Mouse (Mus musculus): ENCODE results near the gene Lpp. TPM values are rescaled to one million over a fixed set of nuclear protein-coding genes. Genes with fewer than 3 reads are reported as not detected.
A peak's percentile ranks its signal among the peaks of the same experiment; 100 is the strongest.

Gene Lpp
- polyA plus RNA-seq, 1 experiment from 2014 or later = 23.3 TPM

- no peaks in the 10 kb centered on the region for H3K4me1 ChIP-seq (ENCODE audit: control insufficient read depth, insufficient read depth, low read length)
- no peaks in the 10 kb centered on the region for H3K36me3 ChIP-seq (replicated peaks; ENCODE audit: control insufficient read depth, insufficient read depth, low read depth, low read length)
- 84% methylated on average over 4 of the region's 4 CpGs for WGBS
- no peak for ATAC-seq (replicated peaks; ENCODE audit: insufficient number of reproducible peaks, low FRiP score, low TSS enrichment, low read depth)
- H3K27ac ChIP-seq (replicated peaks; ENCODE audit: low read depth, low read length) = no peak overlapping the region
- DNase-seq (ENCODE audit: low spot score) = no peak
- no peak overlapping the region for H3K9ac ChIP-seq (replicated peaks; ENCODE audit: low read length)
- H3K9me3 ChIP-seq (replicated peaks; ENCODE audit: control insufficient read depth, low read length) = no peaks in the 10 kb centered on the region
- no peaks in the 10 kb centered on the region for H3K27me3 ChIP-seq (ENCODE audit: control insufficient read depth, insufficient read depth, low read length)
- no peak overlapping the region for H3K4me2 ChIP-seq (ENCODE audit: low read depth, low read length)
- no peak overlapping the region for H3K4me3 ChIP-seq (ENCODE audit: low read depth, low read length)
Observed at GRCm38 (mm10) chr16:24878977-24879376, 485.7 kb downstream of the Lpp start.

GRCm38 (mm10) chr16:24880698-24881097 lies 487.4 kb downstream of the Lpp start:
- WGBS = 62% methylated on average over 8 of the region's 8 CpGs
- no peaks in the 10 kb centered on the region for H3K4me1 ChIP-seq (ENCODE audit: control insufficient read depth, insufficient read depth, low read length)
- no peak overlapping the region for H3K4me2 ChIP-seq (ENCODE audit: low read depth, low read length)
- H3K36me3 ChIP-seq (replicated peaks; ENCODE audit: control insufficient read depth, insufficient read depth, low read depth, low read length) = no peaks in the 10 kb centered on the region
- no peak overlapping the region for H3K9ac ChIP-seq (replicated peaks; ENCODE audit: low read length)
- H3K27ac ChIP-seq (replicated peaks; ENCODE audit: low read depth, low read length) = no peak overlapping the region
- H3K9me3 ChIP-seq (replicated peaks; ENCODE audit: control insufficient read depth, low read length) = no peaks in the 10 kb centered on the region
- no peaks in the 10 kb centered on the region for H3K27me3 ChIP-seq (ENCODE audit: control insufficient read depth, insufficient read depth, low read length)
- ATAC-seq (replicated peaks; ENCODE audit: insufficient number of reproducible peaks, low FRiP score, low TSS enrichment, low read depth) = no peak
- no peak overlapping the region for H3K4me3 ChIP-seq (ENCODE audit: low read depth, low read length)
- peak; percentile 30 for DNase-seq (ENCODE audit: low spot score)

GRCm38 (mm10) chr16:24881981-24882775 lies 488.9 kb downstream of the Lpp start:
- H3K4me3 ChIP-seq (ENCODE audit: low read depth, low read length) = no peak overlapping the region
- no peak overlapping the region for H3K9ac ChIP-seq (replicated peaks; ENCODE audit: low read length)
- ATAC-seq (replicated peaks; ENCODE audit: insufficient number of reproducible peaks, low FRiP score, low TSS enrichment, low read depth) (no peak), DNase-seq (ENCODE audit: low spot score) (no peak)
- no peak overlapping the region for H3K27ac ChIP-seq (replicated peaks; ENCODE audit: low read depth, low read length)
- no peaks in the 10 kb centered on the region for H3K36me3 ChIP-seq (replicated peaks; ENCODE audit: control insufficient read depth, insufficient read depth, low read depth, low read length)
- WGBS = 89% methylated on average over 3 of the region's 3 CpGs
- H3K4me2 ChIP-seq (ENCODE audit: low read depth, low read length) = no peak overlapping the region
- no peaks in the 10 kb centered on the region for H3K9me3 ChIP-seq (replicated peaks; ENCODE audit: control insufficient read depth, low read length)
- H3K4me1 ChIP-seq (ENCODE audit: control insufficient read depth, insufficient read depth, low read length) = no peaks in the 10 kb centered on the region
- H3K27me3 ChIP-seq (ENCODE audit: control insufficient read depth, insufficient read depth, low read length) = no peaks in the 10 kb centered on the region

DNA sequence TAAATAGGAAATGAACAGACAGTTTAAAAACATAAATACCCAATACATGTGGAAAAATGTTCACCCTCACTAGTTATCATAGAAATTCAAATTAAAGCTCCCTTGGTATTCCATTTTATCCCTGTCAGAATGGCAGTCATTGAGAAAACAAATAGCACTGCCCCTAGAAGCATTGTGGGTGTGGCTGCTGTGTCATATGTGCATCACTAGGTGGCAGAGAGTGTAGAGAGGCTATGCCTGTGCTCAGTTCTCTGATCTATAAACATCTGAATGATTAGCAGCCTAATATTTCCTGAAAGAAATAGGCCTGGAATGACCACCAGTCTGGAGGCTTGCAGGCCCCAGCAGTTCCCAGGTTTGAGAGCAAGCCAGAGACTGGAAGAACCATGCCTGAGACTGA lies 490.7 kb downstream of the Lpp start:
- Histone ChIP-seq H3K9me3 (replicated peaks; ENCODE audit: control insufficient read depth, low read length) (no peaks in the 10 kb centered on the region), H3K4me1 (ENCODE audit: control insufficient read depth, insufficient read depth, low read length) (no peaks in the 10 kb centered on the region), H3K9ac (replicated peaks; ENCODE audit: low read length) (no peak overlapping the region), H3K4me2 (ENCODE audit: low read depth, low read length) (no peak overlapping the region), H3K36me3 (replicated peaks; ENCODE audit: control insufficient read depth, insufficient read depth, low read depth, low read length) (no peaks in the 10 kb centered on the region), H3K27ac (replicated peaks; ENCODE audit: low read depth, low read length) (no peak overlapping the region), H3K4me3 (ENCODE audit: low read depth, low read length) (no peak overlapping the region), H3K27me3 (ENCODE audit: control insufficient read depth, insufficient read depth, low read length) (no peaks in the 10 kb centered on the region)
- DNase-seq (ENCODE audit: low spot score) = no peak
- ATAC-seq (replicated peaks; ENCODE audit: insufficient number of reproducible peaks, low FRiP score, low TSS enrichment, low read depth) = no peak

DNA sequence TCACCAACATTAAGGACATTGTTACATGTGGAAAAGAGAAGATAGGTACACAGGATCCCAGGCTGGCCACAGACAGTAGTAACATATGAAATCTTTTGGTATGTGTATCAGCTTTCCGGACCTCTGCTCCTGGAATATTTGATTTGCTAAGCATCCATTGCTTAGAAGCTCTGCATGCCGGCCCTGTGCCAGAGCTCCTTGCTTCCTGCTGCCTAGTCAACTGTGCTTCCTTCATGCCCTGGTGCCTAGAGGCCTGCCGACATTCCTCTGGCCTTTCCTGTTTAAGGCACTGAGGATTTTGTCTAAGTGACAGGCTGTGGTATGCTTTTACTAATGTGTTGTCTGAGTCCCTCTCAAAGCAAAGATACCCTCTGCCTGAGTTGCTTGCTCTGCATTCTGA lies 493.0 kb downstream of the Lpp start:
- Histone ChIP-seq H3K4me3 (ENCODE audit: low read depth, low read length) (no peak overlapping the region), H3K9me3 (replicated peaks; ENCODE audit: control insufficient read depth, low read length) (no peaks in the 10 kb centered on the region), H3K4me2 (ENCODE audit: low read depth, low read length) (no peak overlapping the region), H3K9ac (replicated peaks; ENCODE audit: low read length) (no peak overlapping the region), H3K36me3 (replicated peaks; ENCODE audit: control insufficient read depth, insufficient read depth, low read depth, low read length) (no peaks in the 10 kb centered on the region), H3K27me3 (ENCODE audit: control insufficient read depth, insufficient read depth, low read length) (no peaks in the 10 kb centered on the region), H3K4me1 (ENCODE audit: control insufficient read depth, insufficient read depth, low read length) (no peaks in the 10 kb centered on the region), H3K27ac (replicated peaks; ENCODE audit: low read depth, low read length) (no peak overlapping the region)
- DNase-seq (ENCODE audit: low spot score) (no peak), ATAC-seq (replicated peaks; ENCODE audit: insufficient number of reproducible peaks, low FRiP score, low TSS enrichment, low read depth) (no peak)
- 35% methylated on average over 3 of the region's 3 CpGs for WGBS

- Histone ChIP-seq H3K27me3 (ENCODE audit: control insufficient read depth, insufficient read depth, low read length) (no peaks in the 10 kb centered on the region), H3K4me2 (ENCODE audit: low read depth, low read length) (no peak overlapping the region), H3K9ac (replicated peaks; ENCODE audit: low read length) (no peak overlapping the region), H3K4me3 (ENCODE audit: low read depth, low read length) (no peak overlapping the region), H3K27ac (replicated peaks; ENCODE audit: low read depth, low read length) (no peak overlapping the region), H3K9me3 (replicated peaks; ENCODE audit: control insufficient read depth, low read length) (no peaks in the 10 kb centered on the region), H3K4me1 (ENCODE audit: control insufficient read depth, insufficient read depth, low read length) (no peaks in the 10 kb centered on the region), H3K36me3 (replicated peaks; ENCODE audit: control insufficient read depth, insufficient read depth, low read depth, low read length) (no peaks in the 10 kb centered on the region)
- WGBS = 53% methylated on average over 7 of the region's 7 CpGs
- DNase-seq (ENCODE audit: low spot score) = no peak
- ATAC-seq (replicated peaks; ENCODE audit: insufficient number of reproducible peaks, low FRiP score, low TSS enrichment, low read depth) = no peak
Observed at GRCm38 (mm10) chr16:24886943-24887342, 493.6 kb downstream of the Lpp start.

- WGBS = 73% methylated on average over 6 of the region's 6 CpGs
- H3K27ac ChIP-seq (replicated peaks; ENCODE audit: low read depth, low read length) = no peak overlapping the region
- H3K4me1 ChIP-seq (ENCODE audit: control insufficient read depth, insufficient read depth, low read length) = no peaks in the 10 kb centered on the region
- H3K9me3 ChIP-seq (replicated peaks; ENCODE audit: control insufficient read depth, low read length) = no peaks in the 10 kb centered on the region
- no peaks in the 10 kb centered on the region for H3K36me3 ChIP-seq (replicated peaks; ENCODE audit: control insufficient read depth, insufficient read depth, low read depth, low read length)
- H3K9ac ChIP-seq (replicated peaks; ENCODE audit: low read length) = no peak overlapping the region
- H3K27me3 ChIP-seq (ENCODE audit: control insufficient read depth, insufficient read depth, low read length) = no peaks in the 10 kb centered on the region
- ATAC-seq (replicated peaks; ENCODE audit: insufficient number of reproducible peaks, low FRiP score, low TSS enrichment, low read depth) = no peak
- no peak for DNase-seq (ENCODE audit: low spot score)
- H3K4me2 ChIP-seq (ENCODE audit: low read depth, low read length) = no peak overlapping the region
- no peak overlapping the region for H3K4me3 ChIP-seq (ENCODE audit: low read depth, low read length)
Observed at GRCm38 (mm10) chr16:24891453-24891852, 498.1 kb downstream of the Lpp start.

DNA sequence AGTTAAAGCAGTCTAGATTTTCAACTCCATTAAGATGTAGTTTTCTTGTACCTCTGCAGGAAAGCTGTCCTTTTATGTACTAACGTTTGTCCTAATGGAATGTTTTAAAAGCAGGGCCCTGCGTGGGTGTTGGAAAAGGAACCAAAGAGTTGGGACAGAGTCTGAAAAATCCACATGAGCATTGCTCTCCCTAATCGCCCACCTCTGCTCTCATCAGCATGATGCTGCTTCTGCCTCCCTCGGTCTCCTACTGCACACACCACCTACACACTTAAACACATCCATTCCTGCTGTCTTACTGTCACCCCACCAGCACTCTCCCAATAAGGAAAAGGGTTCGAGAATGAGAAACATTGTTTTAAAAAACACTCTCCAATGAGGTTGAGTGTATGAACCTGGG lies 501.9 kb downstream of the Lpp start:
- WGBS = 73% methylated on average over 5 of the region's 5 CpGs
- no peaks in the 10 kb centered on the region for H3K36me3 ChIP-seq (replicated peaks; ENCODE audit: control insufficient read depth, insufficient read depth, low read depth, low read length)
- H3K4me2 ChIP-seq (ENCODE audit: low read depth, low read length) = no peak overlapping the region
- H3K27ac ChIP-seq (replicated peaks; ENCODE audit: low read depth, low read length) = no peak overlapping the region
- H3K4me1 ChIP-seq (ENCODE audit: control insufficient read depth, insufficient read depth, low read length) = no peaks in the 10 kb centered on the region
- no peaks in the 10 kb centered on the region for H3K9me3 ChIP-seq (replicated peaks; ENCODE audit: control insufficient read depth, low read length)
- no peak overlapping the region for H3K9ac ChIP-seq (replicated peaks; ENCODE audit: low read length)
- H3K4me3 ChIP-seq (ENCODE audit: low read depth, low read length) = no peak overlapping the region
- H3K27me3 ChIP-seq (ENCODE audit: control insufficient read depth, insufficient read depth, low read length) = no peaks in the 10 kb centered on the region
- no peak for DNase-seq (ENCODE audit: low spot score)
- no peak for ATAC-seq (replicated peaks; ENCODE audit: insufficient number of reproducible peaks, low FRiP score, low TSS enrichment, low read depth)
